Mouse (Mus musculus): Measurements from ENCODE around the gene Thap11.
A peak's percentile ranks its signal among the peaks of the same experiment; 100 is the strongest.

Thap11 gene

DNA sequence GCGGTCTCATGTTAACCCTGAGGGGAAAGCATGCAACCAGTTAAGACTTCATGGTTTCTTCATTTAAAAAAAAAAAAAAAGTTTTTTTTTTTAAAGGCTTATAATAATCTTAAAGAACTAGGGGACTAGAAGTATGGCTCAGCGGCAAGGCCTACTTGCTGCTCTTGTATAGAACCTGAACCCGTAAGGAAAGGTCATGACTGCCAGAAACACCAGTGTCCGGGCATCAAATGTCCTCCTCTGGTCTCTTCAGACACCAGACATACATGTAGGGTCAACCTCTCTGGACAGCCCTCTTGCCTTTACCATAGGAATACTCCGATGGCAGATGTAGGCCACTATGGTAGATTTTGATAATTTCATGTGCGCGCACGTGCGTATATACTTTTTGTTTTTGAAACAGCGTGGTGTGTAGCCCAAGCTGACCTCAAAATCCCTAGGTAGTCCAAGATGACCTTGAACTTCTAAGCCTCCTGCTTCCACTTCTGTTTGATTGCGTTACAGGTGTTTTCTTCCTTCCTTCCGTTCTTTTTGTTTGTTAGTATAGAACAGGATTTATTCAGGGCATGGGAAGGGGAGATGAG is 2.7 kb upstream of the Thap11 start:
- no peak for DNase-seq (ENCODE audit: low spot score)

DNA sequence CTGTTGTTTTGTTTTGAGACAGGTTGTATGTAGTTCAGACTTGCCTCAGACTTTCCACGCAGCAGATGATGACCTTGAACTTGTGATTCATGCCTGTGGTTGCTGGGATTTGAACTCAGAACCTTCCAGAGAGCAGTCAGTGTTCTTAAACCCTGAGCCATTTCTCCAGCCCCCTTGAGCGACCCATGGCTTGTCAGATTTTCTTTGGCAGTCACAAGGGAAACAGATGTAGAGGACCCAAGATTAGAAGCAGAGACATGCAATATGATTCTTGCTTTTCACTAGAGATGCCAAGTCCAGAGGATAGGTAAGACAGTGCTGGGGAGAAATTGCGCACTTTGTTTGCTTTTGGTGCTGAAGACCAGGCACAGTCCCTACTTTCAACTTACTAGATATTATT is 1.8 kb upstream of the Thap11 start, which contains the start of gene Cenpt:
Gene Cenpt (minus strand): TSS at position 101 of the 400 bp plus-strand sequence.
- no peak for DNase-seq (ENCODE audit: low spot score)

DNA sequence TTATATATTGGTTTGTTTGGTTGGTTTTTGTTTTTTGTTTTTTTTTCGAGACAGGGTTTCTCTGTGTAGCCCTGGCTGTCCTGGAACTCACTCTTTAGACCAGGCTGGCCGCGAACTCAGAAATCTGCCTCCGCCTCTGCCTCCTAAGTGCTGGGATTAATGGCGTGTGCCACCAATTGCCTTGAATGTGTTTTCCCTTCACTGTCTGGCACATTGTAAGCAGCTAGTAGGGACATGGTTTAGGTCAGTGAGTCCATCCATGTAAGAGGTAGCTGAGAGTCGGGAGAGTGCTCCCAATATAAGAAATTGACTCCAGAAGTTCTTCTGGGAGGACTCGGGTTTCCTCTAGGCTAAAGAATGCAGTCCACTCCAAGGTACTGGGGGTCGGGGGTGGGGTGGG is 629 bp upstream of the Thap11 start:
- no peak for DNase-seq (ENCODE audit: low spot score)

DNA sequence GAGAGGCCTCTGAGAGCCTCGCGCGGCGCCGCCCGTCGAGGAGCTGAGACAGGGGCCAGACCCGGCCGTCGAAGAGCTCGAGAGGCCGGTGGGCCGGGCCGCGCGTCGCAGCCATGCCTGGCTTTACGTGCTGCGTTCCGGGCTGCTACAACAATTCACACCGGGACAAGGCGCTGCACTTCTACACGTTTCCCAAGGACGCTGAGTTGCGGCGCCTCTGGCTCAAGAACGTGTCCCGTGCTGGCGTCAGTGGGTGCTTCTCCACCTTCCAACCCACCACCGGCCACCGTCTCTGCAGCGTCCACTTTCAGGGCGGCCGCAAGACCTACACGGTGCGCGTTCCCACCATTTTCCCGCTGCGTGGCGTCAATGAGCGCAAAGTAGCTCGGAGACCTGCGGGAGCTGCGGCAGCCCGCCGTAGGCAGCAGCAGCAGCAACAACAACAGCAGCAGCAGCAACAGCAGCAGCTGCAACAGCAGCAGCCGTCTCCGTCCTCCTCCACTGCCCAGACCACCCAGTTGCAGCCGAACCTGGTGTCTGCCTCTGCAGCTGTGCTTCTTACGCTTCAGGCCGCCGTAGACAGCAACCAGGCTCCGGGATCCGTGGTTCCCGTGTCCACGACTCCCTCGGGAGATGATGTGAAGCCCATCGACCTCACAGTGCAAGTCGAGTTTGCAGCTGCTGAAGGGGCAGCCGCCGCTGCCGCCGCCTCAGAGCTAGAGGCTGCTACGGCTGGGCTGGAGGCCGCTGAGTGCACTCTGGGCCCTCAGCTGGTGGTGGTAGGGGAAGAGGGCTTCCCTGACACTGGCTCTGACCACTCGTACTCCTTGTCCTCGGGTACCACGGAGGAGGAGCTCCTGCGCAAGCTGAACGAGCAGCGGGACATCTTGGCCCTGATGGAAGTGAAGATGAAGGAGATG is 576 bp downstream of the Thap11 start:
- peak; percentile 35 for DNase-seq (ENCODE audit: low spot score)

DNA sequence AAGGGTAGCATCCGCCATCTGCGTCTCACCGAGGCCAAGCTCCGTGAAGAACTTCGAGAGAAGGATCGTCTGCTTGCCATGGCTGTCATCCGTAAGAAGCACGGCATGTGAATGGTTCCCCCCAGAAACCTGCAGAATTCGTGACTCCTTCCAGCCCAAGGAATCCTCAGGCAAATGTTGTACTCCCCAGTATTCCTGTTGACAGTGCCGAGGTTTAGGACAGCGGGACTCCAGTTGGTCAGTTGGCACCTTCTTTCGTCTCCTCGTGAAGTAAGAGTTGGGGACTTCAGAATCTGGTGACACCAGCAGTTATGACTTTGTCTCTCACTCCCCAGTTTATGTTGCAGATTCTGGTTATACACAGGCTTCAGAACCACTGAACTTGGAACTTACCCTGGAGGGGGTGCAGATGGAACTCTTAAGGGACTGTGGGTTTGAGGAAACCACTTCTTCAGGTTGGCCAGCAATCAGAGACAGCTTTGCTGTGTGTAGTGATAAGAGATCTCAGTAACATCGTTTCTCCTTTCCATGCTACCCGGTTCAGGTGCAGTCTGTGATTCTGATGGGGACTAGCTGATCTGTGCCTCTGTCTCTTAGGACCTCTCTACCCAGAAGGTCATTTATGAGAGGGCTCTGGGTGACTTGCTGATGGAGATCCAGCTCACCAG is 1.4 kb downstream of the Thap11 start:
- peak; percentile 32 for DNase-seq (ENCODE audit: low spot score)

DNA sequence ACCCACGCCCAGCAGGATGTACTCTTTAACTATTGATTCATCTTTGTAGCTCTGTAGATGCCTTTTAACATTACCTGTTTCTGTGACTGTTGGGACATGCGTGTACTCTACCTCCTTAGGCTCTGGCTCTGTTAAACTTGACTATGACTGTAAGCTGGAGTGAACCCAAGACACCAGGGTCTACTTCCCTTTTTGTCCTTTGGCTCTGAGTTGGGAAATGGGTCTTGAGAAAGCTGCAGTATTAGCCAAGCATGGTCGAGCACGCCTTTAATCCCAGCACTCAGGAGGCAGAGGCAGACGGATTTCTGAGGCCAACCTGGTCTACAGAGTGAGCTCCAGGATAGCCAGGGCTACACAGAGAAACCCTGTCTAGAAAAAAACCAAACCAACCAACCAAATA is 3.6 kb downstream of the Thap11 start:
- DNase-seq (ENCODE audit: low spot score), result no peak

DNA sequence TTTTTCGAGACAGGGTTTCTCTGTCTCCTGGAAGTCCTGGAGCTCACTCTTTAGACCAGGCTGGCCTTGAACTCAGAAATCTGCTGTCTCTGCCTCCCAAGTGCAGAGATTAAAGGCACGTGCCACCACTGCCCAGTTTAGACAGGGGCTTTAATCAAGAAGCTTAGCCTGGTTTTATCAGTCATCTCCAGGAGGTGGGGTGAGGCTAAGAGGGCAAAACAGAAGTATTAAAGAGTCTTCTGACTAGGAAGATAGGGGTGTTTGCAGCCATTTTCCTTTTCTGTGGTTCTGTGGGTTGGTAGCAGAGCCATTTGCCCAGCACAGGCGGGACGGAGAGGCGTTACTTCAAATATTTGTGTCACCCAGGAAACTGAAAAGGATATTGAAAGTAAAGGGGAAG is 4.4 kb downstream of the Thap11 start:
- DNase-seq (ENCODE audit: low spot score), result no peak

DNA sequence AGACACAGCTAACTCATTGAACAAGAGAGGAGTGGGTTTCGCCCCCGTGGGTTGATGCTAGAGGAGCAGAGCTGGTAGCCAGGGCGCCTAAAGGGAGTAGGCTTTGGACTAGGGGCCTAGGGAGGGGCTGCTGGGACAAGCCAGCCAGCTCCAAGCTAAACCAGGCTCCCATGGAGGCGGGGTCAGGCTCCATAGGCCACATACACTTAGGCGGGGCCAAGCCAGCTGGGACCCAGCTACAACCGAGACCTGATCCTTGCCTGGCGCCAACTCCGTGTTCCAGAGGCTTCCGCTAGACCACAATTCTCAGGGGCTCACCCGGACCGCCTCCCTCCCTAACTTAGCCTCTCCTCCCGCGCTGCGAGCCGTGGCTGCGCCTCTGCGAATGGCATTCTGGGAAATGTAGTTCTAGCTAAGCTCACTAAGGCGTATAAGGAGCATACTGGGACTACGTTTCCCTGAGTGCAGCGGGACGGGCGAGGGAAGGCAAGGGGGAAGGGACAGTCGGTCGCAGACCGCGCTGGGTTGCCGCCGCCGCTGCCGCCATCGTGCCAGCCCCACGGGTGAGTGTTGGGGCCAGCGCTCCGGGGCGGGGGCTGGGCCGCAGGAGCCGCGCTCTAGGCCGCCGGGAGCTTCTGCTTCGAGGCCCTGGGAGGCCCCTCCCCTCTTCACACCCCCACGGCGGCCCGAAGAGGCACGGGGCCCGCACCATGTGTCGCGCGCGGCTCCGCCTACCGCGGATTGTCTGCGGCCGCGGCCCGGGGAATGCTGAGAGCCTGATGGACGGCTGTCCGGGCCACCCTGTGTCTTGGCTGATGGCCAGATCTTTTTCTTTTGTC is 5.4 kb downstream of the Thap11 start, which contains the start of gene Nutf2:
Gene Nutf2 (plus strand): TSS at position 438 of the 839 bp plus-strand sequence.
- DNase-seq (ENCODE audit: low spot score), result peak; percentile 99

DNA sequence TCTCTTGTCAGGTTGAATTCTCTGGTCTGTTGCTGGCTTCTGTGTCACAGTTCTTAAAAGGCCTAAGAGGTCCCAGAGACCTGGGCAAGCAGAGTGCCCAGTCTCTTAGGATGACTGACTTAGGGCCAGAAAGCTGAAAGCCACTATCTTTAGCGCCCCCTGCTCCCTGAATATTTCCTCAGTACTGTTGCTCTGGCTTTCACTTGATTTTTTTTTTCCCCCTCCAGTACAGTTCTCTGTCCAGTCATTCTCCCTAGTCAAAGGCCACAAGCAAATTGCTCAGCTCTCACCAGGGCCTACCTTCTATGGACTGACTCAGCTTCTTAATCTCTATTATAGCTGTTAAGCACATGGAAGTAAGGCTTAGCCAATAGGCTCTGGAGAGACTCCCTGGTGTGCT is 7.0 kb downstream of the Thap11 start:
- DNase-seq (ENCODE audit: low spot score), result peak; percentile 65

DNA sequence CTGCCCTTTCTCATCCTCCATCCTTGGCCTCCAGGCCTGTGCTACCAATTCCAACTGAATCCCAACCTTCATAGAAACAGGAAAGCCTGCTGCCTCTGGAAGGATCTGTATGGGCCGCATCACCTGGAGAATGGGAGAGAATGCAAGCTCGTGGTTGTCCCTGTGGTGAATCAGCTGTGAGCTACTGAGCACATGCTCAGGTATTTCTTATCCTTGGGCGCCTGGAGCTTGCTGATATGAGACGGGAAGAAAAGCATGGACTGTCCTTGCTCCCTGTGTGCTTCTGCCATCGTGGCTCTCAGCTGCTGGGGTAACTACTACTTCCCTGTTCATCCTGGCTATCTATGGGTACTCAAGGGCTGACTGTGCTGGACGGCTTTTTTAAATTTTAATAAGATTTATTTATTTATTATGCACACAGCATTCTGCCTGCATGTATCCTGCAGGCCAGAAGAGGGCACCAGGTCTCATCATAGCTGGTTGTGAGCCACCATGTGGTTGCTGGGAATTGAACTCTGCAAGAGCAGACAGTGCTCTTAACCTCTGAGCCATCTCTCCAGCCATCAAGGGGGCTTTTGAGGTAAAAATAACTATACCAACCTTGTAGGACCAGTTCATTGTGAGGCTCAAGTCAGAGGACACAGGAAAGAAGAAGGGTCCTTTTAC is 11.6 kb downstream of the Thap11 start:
- no peak for DNase-seq (ENCODE audit: low spot score)

DNA sequence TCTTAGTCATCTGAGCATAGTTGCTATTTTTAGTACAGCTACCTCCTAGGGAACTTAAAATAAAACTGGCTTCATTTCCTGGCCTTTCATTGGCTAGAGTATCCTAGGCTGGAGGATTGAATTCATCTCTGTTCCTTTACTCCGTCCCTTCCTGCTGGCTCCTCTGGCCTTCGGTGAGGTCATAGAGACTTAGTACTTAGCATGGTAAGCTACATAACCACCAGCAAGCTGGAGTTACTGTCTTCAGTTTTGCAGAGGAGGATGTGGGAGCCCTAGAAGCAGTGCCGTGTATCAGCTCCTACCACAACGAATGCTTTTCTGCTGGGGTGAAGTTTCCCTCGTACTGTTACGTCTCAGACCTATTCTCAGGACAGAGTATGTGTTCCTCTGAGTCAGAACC is 19.4 kb downstream of the Thap11 start:
- DNase-seq (ENCODE audit: low spot score), result no peak

DNA sequence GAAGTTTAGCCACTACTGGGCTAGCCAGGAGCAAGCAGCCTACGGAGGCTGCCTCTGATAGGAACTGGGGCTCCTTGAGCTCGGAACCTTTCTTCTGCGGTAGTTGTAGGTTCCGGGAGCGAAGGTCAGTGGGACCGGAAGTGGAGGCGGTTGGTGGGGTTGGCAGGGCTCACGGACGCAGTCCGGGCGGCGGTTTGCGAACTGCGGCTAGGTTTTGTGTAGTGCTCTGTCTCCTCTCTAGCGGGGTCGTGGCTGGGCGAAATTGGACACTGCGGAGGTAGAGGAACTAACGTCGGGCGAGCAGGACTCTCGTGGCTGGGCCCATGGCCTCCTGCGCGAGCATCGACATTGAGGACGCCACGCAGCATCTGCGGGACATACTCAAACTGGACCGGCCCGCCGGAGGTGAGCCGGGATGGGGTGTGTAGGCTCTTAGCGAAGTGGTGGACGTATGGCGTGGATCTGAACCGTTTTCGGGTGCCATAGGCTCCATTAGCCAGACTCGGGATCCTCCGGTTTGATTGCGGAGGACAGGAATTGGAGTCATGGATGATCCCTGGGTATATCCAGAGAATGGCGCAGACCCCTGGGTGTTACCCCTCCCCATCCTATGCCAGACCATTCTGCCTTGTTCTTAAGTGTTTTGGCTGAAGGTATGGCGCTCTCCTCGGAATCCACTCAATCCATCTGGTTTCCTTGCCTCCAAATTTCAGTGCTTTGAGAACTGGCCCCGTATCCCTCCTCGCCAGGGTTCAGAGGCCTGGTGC is 26.0 kb downstream of the Thap11 start, which contains the start of gene Edc4:
Gene Edc4 (plus strand): TSS at position 128 of the 767 bp plus-strand sequence.
- DNase-seq (ENCODE audit: low spot score), result peak; percentile 89

DNA sequence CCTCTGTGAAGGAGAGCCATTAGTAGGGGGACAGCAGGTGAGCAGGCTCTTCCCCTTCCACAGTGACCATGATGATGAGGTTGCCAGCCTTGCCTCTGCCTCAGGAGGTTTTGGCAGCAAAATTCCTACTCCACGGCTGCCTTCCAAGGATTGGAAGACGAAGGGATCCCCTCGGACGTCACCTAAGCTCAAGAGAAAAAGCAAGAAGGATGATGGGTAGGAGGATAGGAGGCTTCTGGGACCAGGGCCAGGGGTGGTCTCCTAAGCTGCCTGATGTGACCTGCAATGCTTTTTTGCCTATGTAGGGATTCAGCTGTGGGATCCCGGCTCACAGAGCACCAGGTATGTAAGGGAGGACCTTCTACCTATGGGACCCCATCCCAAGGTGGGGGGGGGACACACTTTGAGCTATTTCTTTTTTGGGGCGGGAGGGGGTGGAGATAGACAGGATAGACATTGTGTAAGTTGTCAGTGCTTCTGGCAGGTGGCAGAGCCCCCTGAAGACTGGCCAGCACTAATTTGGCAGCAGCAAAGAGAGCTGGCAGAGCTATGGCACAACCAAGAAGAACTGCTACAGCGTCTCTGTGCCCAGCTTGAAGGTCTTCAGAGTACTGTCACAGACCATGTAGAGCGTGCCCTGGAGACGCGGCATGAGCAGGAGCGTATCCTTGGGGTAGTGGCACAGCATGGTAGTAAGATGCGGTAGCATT is 35.0 kb downstream of the Thap11 start:
- DNase-seq (ENCODE audit: low spot score), result no peak

DNA sequence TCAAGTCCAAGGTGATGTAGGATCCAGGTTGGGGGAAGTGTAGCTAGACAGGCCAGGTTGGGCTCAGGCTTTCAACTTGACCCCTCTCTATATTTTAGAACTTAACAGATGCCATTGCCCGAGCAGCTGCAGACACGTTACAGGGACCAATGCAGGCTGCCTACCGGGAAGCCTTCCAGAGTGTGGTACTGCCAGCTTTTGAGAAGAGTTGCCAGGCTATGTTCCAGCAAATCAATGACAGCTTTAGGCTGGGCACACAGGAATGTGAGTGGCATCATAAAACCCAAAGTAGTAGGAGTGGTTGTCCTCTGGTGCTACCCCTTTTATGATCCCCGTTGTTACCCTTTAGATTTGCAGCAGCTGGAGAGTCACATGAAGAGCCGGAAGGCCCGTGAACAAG is 35.9 kb downstream of the Thap11 start:
- peak; percentile 40 for DNase-seq (ENCODE audit: low spot score)

DNA sequence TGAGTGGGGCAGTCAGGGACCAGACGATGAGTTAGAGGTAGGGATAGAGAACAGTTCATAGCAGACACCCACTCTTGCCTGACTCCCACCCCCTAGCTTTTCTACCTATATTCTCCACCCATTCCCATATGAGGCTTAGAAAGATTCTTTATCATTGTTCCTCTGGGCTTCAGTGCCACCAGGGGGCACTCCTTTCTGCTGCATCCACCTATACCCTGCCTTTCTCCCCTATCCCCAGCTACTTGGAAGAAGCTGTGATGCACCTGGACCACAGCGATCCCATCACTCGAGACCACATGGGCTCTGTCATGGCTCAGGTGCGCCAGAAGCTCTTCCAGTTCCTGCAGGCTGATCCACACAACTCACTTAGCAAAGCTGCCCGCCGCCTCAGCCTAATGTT is 37.5 kb downstream of the Thap11 start:
- peak; percentile 42 for DNase-seq (ENCODE audit: low spot score)

DNA sequence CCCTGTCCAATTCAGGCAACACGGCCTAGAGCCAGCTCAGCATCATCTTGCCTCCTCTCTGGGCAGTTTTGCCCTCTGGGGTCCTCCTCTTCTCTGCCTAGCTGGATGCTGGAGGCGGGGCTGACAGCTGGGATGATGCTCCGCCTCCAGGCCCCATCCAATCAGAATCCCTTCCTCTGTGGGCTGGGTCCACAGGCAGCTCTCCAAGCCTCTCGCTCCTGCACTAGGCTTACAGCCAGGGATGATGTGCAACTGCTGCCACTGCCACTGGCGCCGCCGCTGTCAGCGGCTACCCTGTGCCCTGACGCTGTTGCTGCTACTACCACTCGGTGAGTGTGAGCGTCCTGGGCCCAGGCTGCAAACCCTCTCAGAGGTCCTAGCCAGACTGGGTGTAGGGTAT is 38.4 kb downstream of the Thap11 start, which contains the start of gene Nrn1l:
Gene Nrn1l (plus strand): TSS at position 229 of the 400 bp plus-strand sequence.
- peak; percentile 76 for DNase-seq (ENCODE audit: low spot score)

DNA sequence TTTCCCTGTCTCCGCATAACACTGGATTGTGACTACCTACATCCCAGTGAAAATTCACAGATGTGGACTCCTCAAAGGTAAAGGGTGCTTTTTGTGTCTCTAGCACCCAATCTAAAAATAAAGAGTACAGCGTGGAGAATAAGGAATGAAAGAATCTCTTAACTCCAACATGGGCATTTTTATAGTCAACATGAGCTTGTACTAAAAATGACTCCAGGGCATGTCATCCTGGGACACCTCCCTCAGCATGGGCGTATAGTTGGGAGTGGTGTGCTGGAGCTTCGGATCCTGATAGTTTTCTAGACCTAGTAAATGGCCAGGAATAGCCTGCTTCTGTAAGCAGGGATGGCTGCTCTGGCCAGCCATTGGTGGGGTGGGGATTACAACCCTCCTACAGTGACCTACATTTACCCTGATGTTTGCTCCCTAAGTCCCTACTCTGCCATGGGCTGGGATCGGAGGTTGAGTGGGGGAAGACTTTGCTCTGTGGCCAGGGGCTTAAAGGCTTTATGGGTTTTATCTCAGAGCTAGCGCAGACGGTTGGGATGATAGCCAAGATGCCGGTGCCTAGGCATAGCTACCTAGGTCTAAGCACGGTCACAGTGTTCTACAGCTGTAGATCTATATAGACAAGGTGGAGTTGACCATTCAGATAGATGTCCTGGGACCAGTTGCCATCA is 43.0 kb downstream of the Thap11 start:
- no peak for DNase-seq (ENCODE audit: low spot score)

DNA sequence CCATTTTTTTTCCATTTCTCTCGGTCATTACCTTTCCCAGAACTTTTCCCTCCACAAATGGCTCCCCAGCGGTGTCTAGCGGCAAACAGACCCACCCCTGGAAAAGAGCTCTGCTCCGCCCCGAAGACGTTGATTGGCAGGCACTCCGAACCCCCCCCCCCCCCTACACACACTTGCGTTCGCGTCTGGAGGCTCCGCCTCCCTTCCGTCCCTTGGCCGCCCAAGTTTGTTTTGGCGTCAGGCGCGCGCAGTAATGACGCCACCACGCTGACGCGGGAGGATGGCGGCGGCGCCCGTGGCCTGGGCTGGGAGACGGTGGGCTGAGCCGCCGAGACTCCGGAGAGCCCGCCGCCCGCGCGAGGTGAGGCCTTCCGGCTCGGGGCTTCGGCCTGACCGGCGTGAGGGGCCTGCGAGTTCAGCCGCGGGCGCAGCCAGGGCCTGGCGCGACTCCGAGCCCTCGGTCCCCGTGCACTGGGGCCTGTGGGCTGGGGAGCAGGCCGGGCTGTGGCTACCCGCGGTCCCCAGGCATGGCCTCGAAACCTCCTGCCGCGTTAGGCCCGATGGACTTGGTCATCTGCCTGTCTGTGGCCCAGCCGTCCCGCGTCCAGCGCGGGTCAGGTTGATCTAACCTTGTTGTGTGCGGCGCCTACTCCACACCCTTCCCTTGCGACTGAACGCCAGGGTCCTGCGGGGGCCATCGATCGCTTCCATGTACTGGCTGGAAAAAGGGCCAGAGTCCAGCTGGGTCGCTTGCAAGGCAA is 45.4 kb downstream of the Thap11 start, which contains the start of gene Pskh1:
Gene Pskh1 (plus strand): TSS at position 262 of the 761 bp plus-strand sequence.
- DNase-seq (ENCODE audit: low spot score), result peak; percentile 96

All from adipocyte (in vitro differentiated cells).